Mouse (Mus musculus) left cerebral cortex, adult 2 months (tissue): ENCODE results near the gene Psg19. TPM values are rescaled to one million over a fixed set of nuclear protein-coding genes. Genes with fewer than 3 reads are reported as not detected.

ENCODE experiments used
- DNase-seq, 2 experiments: peaks; one replicate each; pipeline ENCODE4 v3.0.0; 2021 to 2022; ENCODE audit warnings: low spot score in 2 of 2, mixed read lengths in 1 of 2; ENCODE audit errors: extremely low spot score in 1 of 2
- H3K27ac ChIP-seq: fragments of 200-600 bp; 2 replicates; pipeline ENCODE4 v1.8.1; 2022
- H3K4me3 ChIP-seq: fragments of 200-600 bp; 2 replicates; pipeline ENCODE4 v1.8.1; 2022
- CTCF ChIP-seq: fragments of 200-600 bp; IDR thresholded peaks from 2 replicates; pipeline ENCODE4 v1.8.1; 2022; ENCODE audit warnings: antibody characterized with exemption, mild to moderate bottlenecking, moderate library complexity
- intact Hi-C: fragments of 180-260 bp; cut with DNase I; formaldehyde crosslinking; loops from one replicate; pipeline ENCODE4 v1.15.1; 2025
- long read RNA-seq, 2 experiments: library from polyadenylated mRNA; stranded (forward); transcript quantifications; one replicate each; pipeline ENCODE4 v2.0.0; 2021; ENCODE audit warnings: borderline mapping rate in 2 of 2
- total RNA-seq, 2 experiments: library from RNA; stranded (reverse); gene quantifications; 2 replicates each; pipeline ENCODE4 v1.2.3; 2021

The Psg19 gene
- not detected for total RNA-seq
- long read RNA-seq, experiment 1 = 0 reads
- long read RNA-seq, experiment 2 = 0 reads

DNA sequence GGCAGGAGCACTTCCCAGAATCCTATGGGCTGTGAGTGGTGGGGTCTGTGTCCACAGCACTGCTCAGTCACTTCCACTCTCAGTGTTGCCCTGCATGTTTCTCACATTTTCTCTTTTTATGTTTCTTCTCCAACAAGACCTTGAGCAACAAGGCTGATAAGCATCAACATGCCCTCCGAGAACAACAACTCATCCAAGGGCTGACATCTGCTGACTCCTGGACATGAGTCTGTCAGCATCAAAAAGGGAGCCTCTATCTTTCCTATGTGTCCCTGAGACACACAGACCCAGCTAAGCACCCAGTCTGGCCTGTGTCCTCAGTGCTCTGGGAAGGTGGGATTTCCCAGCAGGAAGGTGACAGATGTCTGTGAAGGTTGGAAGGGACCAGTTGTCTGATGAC, at the start of gene Psg19:
Gene Psg19 (minus strand): TSS at position 101 of the 400 bp plus-strand sequence.
- Histone ChIP-seq H3K27ac (no peak within 1 kb of the TSS), H3K4me3 (no peak within 1 kb of the TSS)
- intact Hi-C loops = no loop called here
- DNase-seq = no peak
- TF ChIP-seq CTCF = no peak

DNA sequence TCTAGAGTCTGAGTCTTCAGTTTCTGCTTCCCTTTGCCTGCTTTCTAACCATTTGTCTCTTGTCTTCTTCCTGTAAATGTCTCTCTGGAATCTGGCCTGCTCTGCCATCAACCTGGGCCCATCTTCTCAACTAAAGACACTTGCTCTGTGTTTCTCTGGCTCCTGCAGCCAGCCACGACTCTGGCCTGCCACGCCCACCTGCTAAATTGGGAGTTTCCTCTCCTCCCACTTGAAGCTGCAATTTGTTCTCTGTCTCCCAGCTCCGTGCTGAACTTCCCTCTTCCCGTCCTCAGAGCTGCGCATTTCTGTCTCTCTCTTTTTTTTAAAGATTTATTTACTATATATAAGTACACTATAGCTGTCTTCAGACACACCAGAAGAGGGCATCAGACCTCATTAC, 46.5 kb upstream of the Psg19 start:
- no peak for TF ChIP-seq CTCF
- DNase-seq = no peak
- no peak overlapping the region for H3K4me3 ChIP-seq
- no peak overlapping the region for H3K27ac ChIP-seq
- intact Hi-C loops = no loop called here

GRCm38 (mm10) chr7:18841174-18841567, 42.9 kb upstream of the Psg19 start:
- no peak for TF ChIP-seq CTCF
- DNase-seq = no peak
- Histone ChIP-seq H3K4me3 (peak overlapping the region; percentile 50), H3K27ac (peak overlapping the region; percentile 69; the same call in 1 of the 2 replicates)
- intact Hi-C loops = no loop called here

DNA sequence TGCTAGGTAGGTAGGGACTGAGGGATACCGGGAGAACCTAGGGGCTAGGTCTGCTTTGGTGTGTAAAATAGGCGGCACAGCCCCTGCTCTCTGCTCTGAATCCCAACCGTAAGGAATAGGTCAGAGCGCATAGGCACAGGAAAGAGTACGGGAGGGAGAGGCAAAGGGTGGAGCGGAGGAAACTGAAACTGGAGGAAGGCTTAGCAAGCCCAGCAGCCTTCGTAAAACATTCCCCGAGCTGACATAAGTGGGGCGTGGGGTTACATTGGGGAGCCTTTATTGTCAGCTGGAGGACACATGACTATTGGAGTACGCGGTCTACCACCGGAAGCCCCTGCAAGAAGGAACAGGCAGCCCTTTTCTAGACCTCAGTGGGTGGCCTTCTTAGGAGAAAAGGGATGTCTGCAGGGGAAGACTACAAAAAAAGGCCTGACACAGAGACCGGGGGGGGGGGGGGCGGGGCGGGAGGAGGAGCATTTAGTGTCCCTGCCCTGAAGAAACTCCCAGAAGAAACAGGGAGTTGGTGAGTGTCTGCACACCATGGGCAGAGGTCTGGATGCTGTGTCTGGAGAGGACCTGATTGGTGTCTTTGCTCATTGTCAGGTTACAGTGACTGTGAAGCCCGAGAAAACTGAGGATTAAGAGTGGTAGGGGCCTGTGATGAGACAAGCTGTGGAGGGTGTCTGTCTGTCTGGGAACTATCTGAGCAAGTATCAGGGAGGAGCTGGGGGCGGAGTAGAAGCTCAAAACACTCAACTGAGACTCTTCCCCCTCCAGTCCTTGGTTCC, 42.3 kb upstream of the Psg19 start:
- Histone ChIP-seq H3K4me3 (peak overlapping the region; percentile 50), H3K27ac (peak overlapping the region; percentile 83)
- DNase-seq = peak; percentile 13 to 16
- intact Hi-C loops = no loop called here
- no peak for TF ChIP-seq CTCF

GRCm38 (mm10) chr7:18839865-18840264, 41.5 kb upstream of the Psg19 start, which contains the start of gene Mill2:
Gene Mill2, plus strand, starts transcription at chr7:18839966.
- no peak for DNase-seq
- peak within 1 kb of the TSS; percentile 83 for H3K27ac ChIP-seq

DNA sequence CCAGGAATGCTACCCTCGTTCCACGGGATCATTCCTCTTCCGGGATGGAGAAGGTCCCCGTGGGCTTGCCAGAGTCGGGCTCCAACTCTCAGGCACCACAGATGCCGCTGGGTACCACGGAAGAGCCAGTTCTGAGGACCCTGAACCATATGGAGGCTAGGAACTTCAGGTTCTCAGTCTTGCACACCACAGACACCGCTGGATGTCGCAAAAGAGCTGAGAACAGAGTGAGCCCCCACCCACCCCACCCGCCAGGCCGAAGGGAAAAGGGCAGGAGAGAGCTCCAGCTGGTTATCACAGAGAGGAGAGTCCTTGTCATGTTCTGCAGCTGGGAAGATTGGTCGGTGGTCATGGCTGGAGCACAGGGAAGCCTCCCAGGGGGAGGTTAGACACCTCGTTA, 34.0 kb upstream of the Psg19 start:
- DNase-seq = no peak
- no peak overlapping the region for H3K27ac ChIP-seq
- no peak overlapping the region for H3K4me3 ChIP-seq
- intact Hi-C loops = loop anchor here (5.0 kb wide), 1 partner anchor 40 kb away; the partner anchor contains the start of gene Pglyrp1
- TF ChIP-seq CTCF = peak; percentile 16

More at GRCm38 (mm10) chr7:18839865-18840264, 41.5 kb upstream of the Psg19 start, which contains the start of gene Mill2:
- no peak for TF ChIP-seq CTCF
- H3K4me3 ChIP-seq = peak within 1 kb of the TSS; percentile 50
- intact Hi-C loops = no loop called here

- no peak overlapping the region for H3K4me3 ChIP-seq
- TF ChIP-seq CTCF = no peak
- DNase-seq = no peak
- intact Hi-C loops = no loop called here
- H3K27ac ChIP-seq = no peak overlapping the region
These were observed 31.2 kb upstream of the Psg19 start for GRCm38 (mm10) chr7:18829545-18829944.

DNA sequence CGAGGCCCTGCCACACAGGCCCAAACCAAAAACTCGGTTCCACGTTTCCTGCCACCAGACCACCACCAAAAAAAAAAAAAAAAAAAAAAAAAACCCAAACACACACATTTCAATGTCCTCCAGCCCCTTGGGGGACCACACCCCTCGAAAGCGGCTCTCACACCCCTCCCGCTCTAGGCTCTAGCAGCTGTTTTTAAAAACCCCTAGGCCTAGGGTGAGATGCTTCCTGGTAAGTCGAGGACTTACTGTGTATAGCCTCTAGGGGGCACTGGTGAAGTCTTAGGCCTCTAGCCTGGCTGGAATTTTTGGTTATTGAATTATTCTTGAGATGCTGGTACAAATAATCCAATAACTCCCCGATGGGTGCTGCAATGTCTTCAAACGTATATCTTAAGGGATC, 30.3 kb upstream of the Psg19 start:
- intact Hi-C loops = no loop called here
- Histone ChIP-seq H3K4me3 (no peak overlapping the region), H3K27ac (no peak overlapping the region)
- TF ChIP-seq CTCF = peak; percentile 49
- no peak for DNase-seq

DNA sequence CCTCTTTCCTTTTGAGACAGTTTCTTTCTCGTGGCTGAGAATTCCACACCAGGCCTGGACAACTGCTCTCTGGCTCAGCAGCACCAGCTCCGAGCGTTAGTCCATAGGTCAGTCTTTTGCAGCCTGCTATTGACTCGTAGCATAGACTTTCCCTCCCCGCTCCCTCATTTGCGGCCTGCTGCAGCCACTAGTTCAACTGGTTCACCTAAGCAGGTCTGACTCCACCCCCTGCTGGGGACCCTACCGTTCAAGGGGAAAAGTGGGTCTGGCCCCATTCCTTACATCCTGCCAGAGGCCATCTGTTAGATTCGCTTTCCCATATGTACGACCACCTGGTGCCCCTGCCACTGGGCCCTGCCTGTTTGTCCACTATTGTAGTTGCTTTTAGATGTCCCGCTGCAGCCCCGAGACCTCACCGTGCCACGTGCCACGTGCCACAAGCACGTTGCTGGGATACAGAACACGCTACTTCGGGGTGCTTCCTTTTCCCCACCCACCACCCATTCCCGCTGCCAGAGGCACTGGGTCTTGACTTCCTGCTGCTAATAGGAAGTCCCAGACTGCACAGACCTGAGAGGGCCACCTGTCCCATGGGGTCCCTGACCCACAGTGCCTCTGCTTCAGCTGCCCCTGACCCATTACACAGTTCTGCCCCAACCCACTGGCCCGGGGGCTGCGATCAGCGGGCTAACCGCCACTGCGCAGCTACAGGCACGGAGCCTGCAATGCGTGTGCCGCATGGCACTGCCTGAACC, 29.6 kb upstream of the Psg19 start:
- intact Hi-C loops = no loop called here
- TF ChIP-seq CTCF = no peak

GRCm38 (mm10) chr7:18821507-18821906, 23.2 kb upstream of the Psg19 start, which contains the start of gene Psg17:
Gene Psg17, minus strand, starts transcription at chr7:18821607.
- intact Hi-C loops = no loop called here
- no peak for TF ChIP-seq CTCF
- DNase-seq = no peak
- no peak within 1 kb of the TSS for H3K4me3 ChIP-seq
- H3K27ac ChIP-seq = no peak within 1 kb of the TSS

More for the DNA sequence above, 29.6 kb upstream of the Psg19 start:
- no peak for DNase-seq
- Histone ChIP-seq H3K27ac (no peak overlapping the region), H3K4me3 (no peak overlapping the region)

- intact Hi-C loops = no loop called here
- Histone ChIP-seq H3K4me3 (no peak overlapping the region), H3K27ac (no peak overlapping the region)
- no peak for TF ChIP-seq CTCF
- DNase-seq = no peak
These were observed 20.0 kb upstream of the Psg19 start for GRCm38 (mm10) chr7:18818301-18818700.

GRCm38 (mm10) chr7:18803526-18803925, 5.2 kb upstream of the Psg19 start:
- Histone ChIP-seq H3K27ac (no peak overlapping the region), H3K4me3 (no peak overlapping the region)
- intact Hi-C loops = no loop called here
- DNase-seq = no peak
- TF ChIP-seq CTCF = no peak
